Mouse (Mus musculus): ENCODE results near the gene Hsd11b2.

Hsd11b2 gene

DNA sequence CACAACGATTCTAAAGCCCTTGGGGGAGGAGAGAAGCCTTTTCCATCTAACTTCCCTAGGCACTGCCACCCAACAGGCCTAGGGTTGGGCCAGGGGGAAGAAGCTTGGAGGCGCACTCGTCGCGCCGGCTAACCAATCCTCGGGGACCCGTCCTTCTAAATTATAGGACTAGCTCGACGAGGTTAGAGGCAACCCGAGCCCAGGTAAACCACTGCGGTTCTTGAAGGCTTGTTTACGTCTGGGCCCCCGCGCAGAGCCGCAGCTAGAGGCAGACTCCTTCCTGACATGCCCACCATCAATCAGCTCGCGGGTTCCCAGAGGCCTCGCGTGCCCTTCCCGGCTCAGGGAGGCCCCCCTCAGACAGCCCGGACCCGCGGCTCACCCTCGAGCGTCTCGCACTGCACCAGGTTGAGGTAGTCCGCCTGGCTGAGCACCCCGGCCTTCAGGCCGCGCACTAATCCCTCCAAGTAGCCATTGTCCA, 46.9 kb downstream of the Hsd11b2 start:
- peak; percentile 41 for DNase-seq

DNA sequence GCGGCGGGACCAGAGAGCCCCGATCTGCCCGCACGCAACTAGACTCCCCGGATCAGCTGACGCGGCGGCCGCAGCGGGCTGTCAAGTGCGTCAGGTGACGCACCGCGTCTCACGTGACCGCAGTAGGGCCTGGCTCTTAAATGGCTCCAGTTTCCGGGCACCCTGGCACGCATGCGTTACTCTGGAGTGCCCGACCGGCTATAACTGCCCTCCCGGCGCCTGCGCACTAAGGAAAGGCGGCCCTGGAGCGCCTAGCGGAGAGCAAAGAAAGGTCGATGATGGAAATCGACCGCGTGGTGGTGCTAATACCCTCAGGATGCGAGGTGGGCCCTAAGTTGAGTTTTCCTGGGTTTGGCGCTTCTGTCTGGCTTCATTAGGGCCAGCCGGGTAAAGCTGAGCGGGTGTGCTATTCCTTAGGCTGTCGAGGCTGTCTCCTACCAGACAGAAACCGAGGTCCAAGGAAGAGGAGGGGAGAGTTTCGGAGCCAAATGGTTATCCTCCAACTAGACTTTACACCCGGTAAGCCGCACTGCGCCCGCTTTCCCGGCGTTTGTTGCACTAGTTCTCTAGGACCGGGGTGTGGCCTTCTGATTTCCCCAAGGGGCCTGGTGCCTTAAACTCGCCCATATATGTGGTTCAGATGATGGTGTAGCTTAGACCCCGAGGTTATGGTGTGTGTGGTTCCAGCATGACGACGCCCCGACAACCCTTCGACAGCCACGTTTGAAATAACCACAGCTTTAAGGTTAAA, 47.6 kb downstream of the Hsd11b2 start, which contains the start of gene Atp6v0d1:
Gene Atp6v0d1 (minus strand): TSS at position 96 of the 751 bp plus-strand sequence.
- DNase-seq = peak; percentile 100

DNA sequence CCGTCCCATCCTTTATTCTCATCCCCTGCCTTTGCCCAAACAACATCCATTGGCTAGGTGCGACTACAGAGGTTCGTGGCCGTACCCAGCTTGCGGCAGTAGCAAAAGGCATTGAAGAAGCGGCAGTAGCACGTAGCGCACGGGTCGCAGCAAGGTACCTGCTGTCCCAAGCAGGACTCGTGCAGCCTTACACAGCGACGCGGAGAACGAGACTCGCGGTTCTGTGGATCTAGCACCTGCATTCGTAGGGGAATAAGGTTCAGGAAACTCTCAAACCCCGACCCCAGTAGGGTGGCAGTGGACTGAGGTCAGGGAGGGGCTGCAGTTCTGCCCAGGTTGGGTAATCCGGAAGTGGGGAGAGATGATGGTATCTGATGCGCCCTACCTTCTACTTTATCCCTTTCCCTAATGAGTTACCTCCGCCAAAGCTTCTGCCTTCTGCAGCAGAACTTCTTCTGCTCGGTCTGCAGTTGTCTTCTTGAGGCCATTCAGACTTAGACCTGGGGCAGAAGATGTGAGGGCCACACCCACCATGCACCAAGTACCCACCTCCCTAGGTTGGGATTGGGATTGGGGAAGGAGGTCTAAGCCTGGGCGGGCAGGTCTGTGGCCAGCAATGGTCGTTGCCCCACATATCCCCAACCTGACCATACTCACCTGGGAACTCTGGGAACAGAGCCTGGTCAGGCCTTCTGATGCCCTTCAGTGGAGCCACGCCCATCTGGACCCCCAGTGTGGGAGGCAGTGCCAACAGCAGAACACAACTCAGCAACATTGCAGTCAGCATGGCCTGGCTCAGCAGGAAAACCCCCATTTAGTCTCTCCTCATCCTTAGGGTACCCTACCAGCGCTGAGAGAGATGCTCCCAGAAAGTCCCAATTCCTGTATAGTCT, 48.4 kb downstream of the Hsd11b2 start:
- DNase-seq = no peak

DNA sequence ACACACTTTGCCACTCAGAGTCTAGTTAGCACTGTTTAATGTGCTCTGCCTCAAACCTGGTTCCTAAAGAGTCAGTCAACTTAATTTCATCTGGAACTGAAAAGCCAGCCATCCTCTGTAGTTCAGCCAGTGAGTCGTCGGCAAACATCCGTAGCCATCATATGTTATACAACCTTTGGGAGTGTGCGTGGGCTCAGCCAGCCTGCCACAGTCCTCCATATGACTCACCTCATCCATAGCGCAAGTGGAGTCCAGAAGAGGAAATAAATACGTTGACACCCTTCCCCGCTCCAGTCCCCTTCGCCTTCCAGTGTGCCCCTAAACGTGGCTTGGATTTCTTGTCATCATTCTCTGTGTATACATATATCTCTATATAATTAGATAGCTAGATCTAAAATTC, 53.3 kb downstream of the Hsd11b2 start:
- DNase-seq = no peak

DNA sequence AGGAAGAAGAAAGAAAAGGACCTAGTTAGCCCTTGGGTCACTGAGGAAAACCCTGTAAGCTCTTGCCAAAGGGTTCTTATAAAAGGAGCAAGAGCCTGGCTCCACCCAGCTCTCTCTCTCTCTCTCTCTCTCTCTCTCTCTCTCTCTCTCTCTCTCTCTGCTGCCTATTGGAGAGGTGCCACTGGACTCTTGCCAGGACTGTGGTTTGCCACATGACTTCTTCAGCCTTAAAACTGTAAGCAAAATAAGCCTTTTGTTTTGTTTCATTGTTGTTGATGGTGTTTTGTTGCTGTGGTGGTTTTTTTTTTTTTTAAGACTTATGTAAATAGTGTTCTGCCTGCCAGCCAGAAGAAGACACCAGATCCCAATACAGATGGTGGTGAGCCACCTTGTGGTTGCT, 54.9 kb downstream of the Hsd11b2 start:
- DNase-seq = peak; percentile 71

Measured in lung, postnatal 36 days (tissue).